Mouse (Mus musculus) embryonic facial prominence, embryonic 13.5 days (tissue): ENCODE measurements around the gene Faf1. TPM values are rescaled to one million over a fixed set of nuclear protein-coding genes. Genes with fewer than 3 reads are reported as not detected.

Source experiments
- ATAC-seq: fragments of 200-750 bp; cut with Nextera tagmentation; 2 replicates; pipeline ENCODE4 v1.8.0; 2017; ENCODE audit warnings: low read depth; ENCODE audit not compliant: insufficient number of reproducible peaks, insufficient read depth, low FRiP score, low TSS enrichment
- H3K27ac ChIP-seq: fragments of 300-500 bp; sonication (generic); 2 replicates; pipeline ENCODE4 v1.5.1; 2015; ENCODE audit warnings: moderate library complexity, mild to moderate bottlenecking, inconsistent platforms
- H3K27me3 ChIP-seq: fragments of 300-500 bp; sonication (generic); 2 replicates; pipeline ENCODE4 v1.6.1; 2015; ENCODE audit warnings: mild to moderate bottlenecking, inconsistent platforms
- H3K36me3 ChIP-seq: fragments of 300-500 bp; sonication (generic); 2 replicates; pipeline ENCODE4 v1.6.1; 2015; ENCODE audit warnings: mild to moderate bottlenecking, inconsistent platforms
- H3K4me1 ChIP-seq: fragments of 300-500 bp; sonication (generic); 2 replicates; pipeline ENCODE4 v1.6.1; 2015; ENCODE audit warnings: inconsistent platforms
- H3K4me2 ChIP-seq: fragments of 300-500 bp; sonication (generic); 2 replicates; pipeline ENCODE4 v1.6.1; 2015; ENCODE audit warnings: moderate library complexity, mild to moderate bottlenecking, inconsistent platforms
- H3K4me3 ChIP-seq: fragments of 300-500 bp; sonication (generic); 2 replicates; pipeline ENCODE4 v1.5.1; 2015; ENCODE audit warnings: mild to moderate bottlenecking, inconsistent platforms
- H3K9ac ChIP-seq: fragments of 300-500 bp; sonication (generic); 2 replicates; pipeline ENCODE4 v1.6.1; 2015; ENCODE audit warnings: mild to moderate bottlenecking, inconsistent platforms
- H3K9me3 ChIP-seq: fragments of 300-500 bp; sonication (generic); 2 replicates; pipeline ENCODE4 v1.6.1; 2016; ENCODE audit warnings: inconsistent platforms
- WGBS: fragments of 180-500 bp; shearing (Covaris S2); methylation state at CpG from one replicate; pipeline ENCODE4 v1.1.7; 2015; ENCODE audit warnings: mixed read lengths; 5-methylcytosine and 5-hydroxymethylcytosine counted together
- polyA plus RNA-seq: library from polyadenylated mRNA; unstranded; fragments of >200 nt; fragmentation: Nextera tagmentation; extraction: Ambion mirVana; gene quantifications from 2 replicates; pipeline ENCODE4 v1.2.1, GENCODE M21; 2015

Gene Faf1
- polyA plus RNA-seq, 1 experiment from 2014 or later = 27.5 TPM

DNA sequence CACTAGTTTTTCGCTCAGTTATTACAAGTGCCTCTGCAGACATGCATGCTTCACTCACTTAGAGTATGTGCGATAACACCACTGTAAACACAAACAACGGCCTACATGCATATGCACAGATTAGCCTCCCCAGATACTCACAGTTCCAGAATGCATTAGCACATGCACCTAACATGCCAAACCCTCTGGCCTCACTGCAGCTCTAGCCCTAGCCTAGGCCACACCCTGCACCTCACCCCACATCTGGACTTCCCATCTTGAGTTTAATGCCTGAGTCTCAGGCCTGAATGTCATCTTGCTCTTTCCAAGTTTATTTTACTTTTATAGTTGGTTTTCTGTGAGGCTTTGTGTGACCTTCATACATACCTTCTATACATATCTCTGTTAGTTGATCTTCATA is 272.9 kb downstream of the Faf1 start:
- Histone ChIP-seq H3K4me3 (no peak overlapping the region), H3K27ac (no peak overlapping the region), H3K27me3 (no peaks in the 10 kb centered on the region), H3K4me1 (peaks cover 3% of the 10 kb centered on the region; the same call in 1 of the 2 replicates), H3K9ac (no peak overlapping the region), H3K9me3 (no peaks in the 10 kb centered on the region), H3K36me3 (no peaks in the 10 kb centered on the region), H3K4me2 (no peak overlapping the region)
- no peak for ATAC-seq
- WGBS = 98% methylated on average over 3 of the region's 3 CpGs

GRCm38 (mm10) chr4:109953509-109953908 is 277.1 kb downstream of the Faf1 start:
- Histone ChIP-seq H3K4me1 (peaks cover 3% of the 10 kb centered on the region; the same call in 1 of the 2 replicates), H3K9ac (no peak overlapping the region), H3K36me3 (no peaks in the 10 kb centered on the region), H3K4me3 (no peak overlapping the region), H3K27ac (no peak overlapping the region), H3K4me2 (no peak overlapping the region), H3K27me3 (no peaks in the 10 kb centered on the region), H3K9me3 (no peaks in the 10 kb centered on the region)
- ATAC-seq = no peak
- WGBS = 88% methylated on average over 1 of the region's 1 CpGs

DNA sequence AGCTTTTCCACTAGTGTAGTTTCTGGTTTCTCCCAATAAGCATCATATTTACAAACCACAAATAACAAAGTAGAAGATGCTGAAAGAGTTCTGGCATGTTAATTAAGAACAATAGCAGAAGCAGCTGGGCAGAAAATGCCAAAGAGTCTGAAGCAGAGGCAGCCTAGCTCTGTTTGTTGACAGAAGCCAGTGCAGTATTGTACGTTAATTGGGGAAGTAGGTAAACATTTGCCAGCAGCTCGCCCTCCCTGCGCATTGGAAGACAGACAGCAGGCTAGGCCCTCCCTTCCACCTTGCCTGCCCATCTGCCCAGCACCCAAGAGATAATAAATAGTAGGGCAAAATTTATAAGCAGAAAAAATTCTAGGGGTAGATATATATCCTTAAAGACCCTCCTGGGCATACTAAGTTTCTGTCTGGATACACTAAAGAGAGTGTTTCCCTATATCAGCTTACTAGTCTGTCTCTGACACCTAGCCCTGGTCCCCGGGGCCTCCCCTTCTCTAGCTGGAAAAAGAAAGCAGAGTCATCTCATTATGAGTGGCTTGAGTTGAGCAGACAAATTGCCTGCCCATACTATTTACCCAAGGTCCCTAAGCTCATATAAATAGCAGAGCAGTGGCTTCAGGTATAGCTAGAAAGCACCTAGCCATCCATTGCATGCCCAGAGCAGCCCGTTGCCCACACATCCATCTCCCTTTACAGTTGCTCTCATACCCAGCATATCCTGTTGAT is 284.0 kb downstream of the Faf1 start:
- no peaks in the 10 kb centered on the region for H3K9me3 ChIP-seq
- no peaks in the 10 kb centered on the region for H3K27me3 ChIP-seq
- H3K36me3 ChIP-seq = peaks cover 5% of the 10 kb centered on the region; the same call in 1 of the 2 replicates
- ATAC-seq = no peak
- H3K27ac ChIP-seq = no peak overlapping the region
- no peak overlapping the region for H3K9ac ChIP-seq
- peaks cover 4% of the 10 kb centered on the region for H3K4me1 ChIP-seq
- WGBS = 57% methylated on average over 5 of the region's 5 CpGs
- no peak overlapping the region for H3K4me2 ChIP-seq
- no peak overlapping the region for H3K4me3 ChIP-seq

- H3K4me2 ChIP-seq = no peak overlapping the region
- ATAC-seq = 0 out of 2 replicates have a peak, but pooled peaks have one; percentile 15
- no peak overlapping the region for H3K9ac ChIP-seq
- peaks cover 5% of the 10 kb centered on the region; the same call in 1 of the 2 replicates for H3K36me3 ChIP-seq
- no peak overlapping the region for H3K27ac ChIP-seq
- peaks cover 4% of the 10 kb centered on the region for H3K4me1 ChIP-seq
- 90% methylated on average over 5 of the region's 5 CpGs for WGBS
- H3K9me3 ChIP-seq = no peaks in the 10 kb centered on the region
- H3K4me3 ChIP-seq = no peak overlapping the region
- H3K27me3 ChIP-seq = no peaks in the 10 kb centered on the region
These were observed 287.3 kb downstream of the Faf1 start for GRCm38 (mm10) chr4:109963570-109964279.

DNA sequence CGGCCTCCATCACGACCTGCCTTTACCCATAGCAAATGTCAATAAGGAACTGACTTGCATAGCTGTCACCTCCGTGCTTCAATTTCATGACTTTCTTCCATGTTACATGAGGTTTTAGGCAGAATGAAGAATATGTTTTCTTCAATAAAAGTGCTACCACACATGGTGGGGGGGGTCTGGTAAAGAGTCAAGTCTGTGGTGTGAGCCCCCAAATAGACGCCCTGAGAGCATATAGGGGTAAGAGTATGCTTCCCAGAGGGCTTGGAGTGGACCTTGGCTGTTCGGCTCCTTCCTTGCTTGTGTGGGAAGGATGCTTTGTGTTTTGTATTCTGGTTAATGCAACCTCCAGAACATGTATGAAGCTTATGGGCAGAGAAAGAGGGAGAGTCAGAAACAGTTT is 293.2 kb downstream of the Faf1 start:
- H3K36me3 ChIP-seq = no peaks in the 10 kb centered on the region
- no peak for ATAC-seq
- H3K27me3 ChIP-seq = peaks cover 49% of the 10 kb centered on the region
- no peak overlapping the region for H3K9ac ChIP-seq
- H3K27ac ChIP-seq = no peak overlapping the region
- no peak overlapping the region for H3K4me3 ChIP-seq
- H3K4me2 ChIP-seq = no peak overlapping the region
- H3K4me1 ChIP-seq = peaks cover 3% of the 10 kb centered on the region
- no peaks in the 10 kb centered on the region for H3K9me3 ChIP-seq
- 87% methylated on average over 5 of the region's 5 CpGs for WGBS

DNA sequence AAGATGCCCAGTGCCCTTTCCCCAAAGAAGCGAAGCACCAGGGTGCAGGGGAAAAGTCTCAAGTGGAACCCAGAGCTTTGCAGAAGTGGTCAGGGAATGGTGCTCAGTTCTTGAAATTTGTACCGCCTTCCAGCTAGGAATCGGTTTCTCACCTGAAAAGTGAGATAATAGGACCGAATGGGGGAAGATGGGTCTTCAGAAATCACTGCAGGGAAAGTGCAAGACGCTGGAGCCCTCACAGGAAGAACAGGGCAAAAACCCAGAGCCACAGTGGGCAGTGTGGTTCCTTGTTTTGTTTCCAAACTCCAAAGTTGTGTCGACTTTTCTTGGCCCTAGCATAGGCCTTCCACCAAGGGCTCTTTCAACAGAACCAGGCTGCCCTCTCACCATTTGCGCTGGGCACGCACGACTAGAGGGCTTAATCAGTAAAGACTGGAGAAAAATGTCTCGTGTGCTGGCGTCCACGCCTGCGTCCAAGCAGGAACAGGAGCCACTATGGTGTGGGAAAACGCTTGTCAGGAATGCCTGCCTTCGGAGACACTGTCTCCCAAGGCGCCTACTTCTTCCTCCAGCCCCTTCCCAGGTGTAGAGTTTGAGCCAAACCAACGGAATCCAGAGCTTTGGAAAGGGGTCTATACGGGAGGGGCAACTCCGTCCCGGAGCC is 297.7 kb downstream of the Faf1 start:
- peaks cover 21% of the 10 kb centered on the region for H3K4me1 ChIP-seq
- H3K9ac ChIP-seq = no peak overlapping the region
- H3K4me3 ChIP-seq = peak overlapping the region; percentile 19
- H3K4me2 ChIP-seq = 0 out of 2 replicates have a peak overlapping the region, but pooled peaks have one; percentile 24
- no peaks in the 10 kb centered on the region for H3K36me3 ChIP-seq
- H3K27me3 ChIP-seq = peaks cover 94% of the 10 kb centered on the region
- no peaks in the 10 kb centered on the region for H3K9me3 ChIP-seq
- WGBS = 2% methylated on average over 20 of the region's 20 CpGs
- no peak for ATAC-seq
- H3K27ac ChIP-seq = no peak overlapping the region

- Histone ChIP-seq H3K4me3 (peak overlapping the region; percentile 19), H3K4me2 (peak overlapping the region; percentile 24; the same call in 1 of the 2 replicates), H3K36me3 (no peaks in the 10 kb centered on the region), H3K9me3 (no peaks in the 10 kb centered on the region), H3K9ac (no peak overlapping the region), H3K27me3 (peaks cover 96% of the 10 kb centered on the region), H3K27ac (no peak overlapping the region), H3K4me1 (peaks cover 23% of the 10 kb centered on the region)
- no peak for ATAC-seq
- 1% methylated on average over 33 of the region's 33 CpGs for WGBS
These were observed 298.4 kb downstream of the Faf1 start for GRCm38 (mm10) chr4:109974655-109975380.

GRCm38 (mm10) chr4:109975381-109976240 is 299.2 kb downstream of the Faf1 start:
- peaks cover 29% of the 10 kb centered on the region for H3K4me1 ChIP-seq
- no peaks in the 10 kb centered on the region for H3K9me3 ChIP-seq
- no peak for ATAC-seq
- H3K27me3 ChIP-seq = peaks cover 99% of the 10 kb centered on the region
- H3K27ac ChIP-seq = no peak overlapping the region
- H3K9ac ChIP-seq = no peak overlapping the region
- 11% methylated on average over 25 of the region's 25 CpGs for WGBS
- no peaks in the 10 kb centered on the region for H3K36me3 ChIP-seq
- H3K4me3 ChIP-seq = 0 out of 2 replicates have a peak overlapping the region, but pooled peaks have one; percentile 1
- H3K4me2 ChIP-seq = no peak overlapping the region

GRCm38 (mm10) chr4:109976273-109977147 is 300.1 kb downstream of the Faf1 start:
- no peak overlapping the region for H3K27ac ChIP-seq
- no peaks in the 10 kb centered on the region for H3K36me3 ChIP-seq
- H3K4me1 ChIP-seq = peaks cover 30% of the 10 kb centered on the region
- peak overlapping the region; percentile 66 for H3K4me2 ChIP-seq
- peaks cover 99% of the 10 kb centered on the region for H3K27me3 ChIP-seq
- ATAC-seq = no peak
- no peak overlapping the region for H3K9ac ChIP-seq
- peak overlapping the region; percentile 47 for H3K4me3 ChIP-seq
- WGBS = 1% methylated on average over 34 of the region's 34 CpGs
- no peaks in the 10 kb centered on the region for H3K9me3 ChIP-seq
